Mouse (Mus musculus): ENCODE data around the gene Card10. TPM values are rescaled to one million over a fixed set of nuclear protein-coding genes. Genes with fewer than 3 reads are reported as not detected.

Gene Card10
- polyA plus RNA-seq, 1 experiment from 2014 or later: 3.4 TPM

- H3K36me3 ChIP-seq: no peaks in the 10 kb centered on the region
- no peak overlapping the region for H3K27ac ChIP-seq
- no peak overlapping the region for H3K4me3 ChIP-seq
- peaks cover 7% of the 10 kb centered on the region; the same call in 1 of the 2 replicates for H3K27me3 ChIP-seq
- no peak overlapping the region for H3K9ac ChIP-seq
- WGBS: 25% methylated on average over 9 of the region's 10 CpGs
- no peak overlapping the region for H3K4me2 ChIP-seq
- H3K9me3 ChIP-seq: no peaks in the 10 kb centered on the region
- no peak for ATAC-seq (ENCODE audit: insufficient number of reproducible peaks, low FRiP score, low TSS enrichment, low read depth)
- no peaks in the 10 kb centered on the region for H3K4me1 ChIP-seq
Measured at GRCm38 (mm10) chr15:78763210-78763609, 39.6 kb downstream of the Card10 start.

GRCm38 (mm10) chr15:78761112-78761511 is 41.7 kb downstream of the Card10 start:
- Histone ChIP-seq H3K36me3 (no peaks in the 10 kb centered on the region), H3K4me1 (no peaks in the 10 kb centered on the region), H3K4me3 (no peak overlapping the region), H3K9ac (no peak overlapping the region), H3K4me2 (no peak overlapping the region), H3K27ac (no peak overlapping the region), H3K9me3 (no peaks in the 10 kb centered on the region), H3K27me3 (peaks cover 9% of the 10 kb centered on the region; the same call in 1 of the 2 replicates)
- 76% methylated on average over 13 of the region's 13 CpGs for WGBS
- no peak for ATAC-seq (ENCODE audit: insufficient number of reproducible peaks, low FRiP score, low TSS enrichment, low read depth)

- no peak overlapping the region for H3K27ac ChIP-seq
- H3K9ac ChIP-seq: no peak overlapping the region
- ATAC-seq (ENCODE audit: insufficient number of reproducible peaks, low FRiP score, low TSS enrichment, low read depth): no peak
- H3K36me3 ChIP-seq: no peaks in the 10 kb centered on the region
- no peaks in the 10 kb centered on the region for H3K9me3 ChIP-seq
- H3K4me2 ChIP-seq: no peak overlapping the region
- H3K4me1 ChIP-seq: no peaks in the 10 kb centered on the region
- no peak overlapping the region for H3K4me3 ChIP-seq
- WGBS: 88% methylated on average over 6 of the region's 6 CpGs
- H3K27me3 ChIP-seq: peaks cover 9% of the 10 kb centered on the region
Measured at GRCm38 (mm10) chr15:78758132-78758531, 44.7 kb downstream of the Card10 start.

GRCm38 (mm10) chr15:78755966-78756725 is 46.7 kb downstream of the Card10 start:
- H3K4me1 ChIP-seq: no peaks in the 10 kb centered on the region
- H3K9me3 ChIP-seq: no peaks in the 10 kb centered on the region
- no peak overlapping the region for H3K27ac ChIP-seq
- H3K4me2 ChIP-seq: no peak overlapping the region
- ATAC-seq (ENCODE audit: insufficient number of reproducible peaks, low FRiP score, low TSS enrichment, low read depth): no peak
- H3K4me3 ChIP-seq: no peak overlapping the region
- H3K36me3 ChIP-seq: no peaks in the 10 kb centered on the region
- H3K27me3 ChIP-seq: peaks cover 9% of the 10 kb centered on the region
- 75% methylated on average over 12 of the region's 12 CpGs for WGBS
- no peak overlapping the region for H3K9ac ChIP-seq

GRCm38 (mm10) chr15:78755226-78755625 is 47.6 kb downstream of the Card10 start:
- Histone ChIP-seq H3K36me3 (no peaks in the 10 kb centered on the region), H3K4me2 (no peak overlapping the region), H3K9me3 (no peaks in the 10 kb centered on the region), H3K27ac (no peak overlapping the region), H3K9ac (no peak overlapping the region), H3K27me3 (peaks cover 9% of the 10 kb centered on the region), H3K4me3 (no peak overlapping the region), H3K4me1 (no peaks in the 10 kb centered on the region)
- 54% methylated on average over 3 of the region's 3 CpGs for WGBS
- no peak for ATAC-seq (ENCODE audit: insufficient number of reproducible peaks, low FRiP score, low TSS enrichment, low read depth)

GRCm38 (mm10) chr15:78754144-78754543 is 48.7 kb downstream of the Card10 start:
- H3K4me2 ChIP-seq: no peak overlapping the region
- 73% methylated on average over 5 of the region's 5 CpGs for WGBS
- no peak overlapping the region for H3K9ac ChIP-seq
- ATAC-seq (ENCODE audit: insufficient number of reproducible peaks, low FRiP score, low TSS enrichment, low read depth): no peak
- H3K4me3 ChIP-seq: no peak overlapping the region
- H3K4me1 ChIP-seq: no peaks in the 10 kb centered on the region
- no peaks in the 10 kb centered on the region for H3K36me3 ChIP-seq
- no peaks in the 10 kb centered on the region for H3K9me3 ChIP-seq
- peaks cover 5% of the 10 kb centered on the region for H3K27me3 ChIP-seq
- H3K27ac ChIP-seq: no peak overlapping the region

GRCm38 (mm10) chr15:78752991-78753390 is 49.9 kb downstream of the Card10 start:
- Histone ChIP-seq H3K4me2 (no peak overlapping the region), H3K36me3 (no peaks in the 10 kb centered on the region), H3K27ac (no peak overlapping the region), H3K27me3 (peaks cover 3% of the 10 kb centered on the region; the same call in 1 of the 2 replicates), H3K4me3 (no peak overlapping the region), H3K9me3 (no peaks in the 10 kb centered on the region), H3K9ac (no peak overlapping the region), H3K4me1 (no peaks in the 10 kb centered on the region)
- ATAC-seq (ENCODE audit: insufficient number of reproducible peaks, low FRiP score, low TSS enrichment, low read depth): no peak

- no peak for ATAC-seq (ENCODE audit: insufficient number of reproducible peaks, low FRiP score, low TSS enrichment, low read depth)
- H3K9ac ChIP-seq: no peak overlapping the region
- no peak overlapping the region for H3K4me2 ChIP-seq
- H3K36me3 ChIP-seq: no peaks in the 10 kb centered on the region
- no peaks in the 10 kb centered on the region for H3K9me3 ChIP-seq
- no peaks in the 10 kb centered on the region; the same call in 1 of the 2 replicates for H3K27me3 ChIP-seq
- no peak overlapping the region for H3K4me3 ChIP-seq
- no peak overlapping the region for H3K27ac ChIP-seq
- 50% methylated on average over 6 of the region's 6 CpGs for WGBS
- H3K4me1 ChIP-seq: no peaks in the 10 kb centered on the region
Measured at GRCm38 (mm10) chr15:78750608-78751350, 52.1 kb downstream of the Card10 start.

- no peaks in the 10 kb centered on the region for H3K4me1 ChIP-seq
- no peak overlapping the region for H3K4me3 ChIP-seq
- no peaks in the 10 kb centered on the region for H3K36me3 ChIP-seq
- no peaks in the 10 kb centered on the region for H3K9me3 ChIP-seq
- no peak overlapping the region for H3K4me2 ChIP-seq
- no peak overlapping the region for H3K27ac ChIP-seq
- H3K27me3 ChIP-seq: no peaks in the 10 kb centered on the region
- 45% methylated on average over 5 of the region's 5 CpGs for WGBS
- no peak overlapping the region for H3K9ac ChIP-seq
- no peak for ATAC-seq (ENCODE audit: insufficient number of reproducible peaks, low FRiP score, low TSS enrichment, low read depth)
Measured at GRCm38 (mm10) chr15:78749855-78750254, 53.0 kb downstream of the Card10 start.

- no peak for ATAC-seq (ENCODE audit: insufficient number of reproducible peaks, low FRiP score, low TSS enrichment, low read depth)
- WGBS: under 1% methylated on average over 5 of the region's 5 CpGs
Measured at GRCm38 (mm10) chr15:78744206-78744605, 58.6 kb downstream of the Card10 start.

GRCm38 (mm10) chr15:78742831-78743230 is 60.0 kb downstream of the Card10 start:
- Histone ChIP-seq H3K4me3 (no peak overlapping the region), H3K9ac (no peak overlapping the region), H3K27ac (no peak overlapping the region), H3K4me2 (no peak overlapping the region), H3K4me1 (no peaks in the 10 kb centered on the region), H3K27me3 (peaks cover 2% of the 10 kb centered on the region; the same call in 1 of the 2 replicates), H3K36me3 (no peaks in the 10 kb centered on the region), H3K9me3 (no peaks in the 10 kb centered on the region)
- 88% methylated on average over 9 of the region's 10 CpGs for WGBS
- ATAC-seq (ENCODE audit: insufficient number of reproducible peaks, low FRiP score, low TSS enrichment, low read depth): no peak

More at GRCm38 (mm10) chr15:78744206-78744605, 58.6 kb downstream of the Card10 start:
- H3K4me2 ChIP-seq: no peak overlapping the region
- no peak overlapping the region for H3K9ac ChIP-seq
- H3K36me3 ChIP-seq: no peaks in the 10 kb centered on the region
- H3K4me3 ChIP-seq: no peak overlapping the region
- no peaks in the 10 kb centered on the region for H3K4me1 ChIP-seq
- H3K9me3 ChIP-seq: no peaks in the 10 kb centered on the region
- H3K27me3 ChIP-seq: no peaks in the 10 kb centered on the region
- no peak overlapping the region for H3K27ac ChIP-seq

- no peak overlapping the region for H3K4me3 ChIP-seq
- H3K4me1 ChIP-seq: peaks cover 4% of the 10 kb centered on the region; the same call in 1 of the 2 replicates
- ATAC-seq (ENCODE audit: insufficient number of reproducible peaks, low FRiP score, low TSS enrichment, low read depth): no peak
- no peak overlapping the region for H3K27ac ChIP-seq
- WGBS: 39% methylated on average over 12 of the region's 12 CpGs
- no peaks in the 10 kb centered on the region for H3K9me3 ChIP-seq
- H3K4me2 ChIP-seq: no peak overlapping the region
- peaks cover 23% of the 10 kb centered on the region for H3K27me3 ChIP-seq
- H3K9ac ChIP-seq: no peak overlapping the region
- H3K36me3 ChIP-seq: no peaks in the 10 kb centered on the region
Measured at GRCm38 (mm10) chr15:78740662-78741061, 62.2 kb downstream of the Card10 start.
